In genomic region chr11:96352691-96353521, GRCm38 (mm10) we compare ENCODE assay signal across 8 mouse cellular contexts. TPM values are rescaled to one million over a fixed set of nuclear protein-coding genes. Genes with fewer than 3 reads are reported as not detected.
DNase-seq lines count a peak whose midpoint lies in the region; ATAC-seq lines count a peak whose summit lies in the region.

No protein-coding gene starts in this region.

- under 1% methylated on average over 73 of the region's 75 CpGs for WGBS in midbrain, embryonic 11.5 days
- under 1% methylated on average over 75 of the region's 75 CpGs for WGBS in midbrain, embryonic 16.5 days
- under 1% methylated on average over 74 of the region's 75 CpGs for WGBS in hindbrain, embryonic 14.5 days
- under 1% methylated on average over 75 of the region's 75 CpGs for WGBS in stomach, embryonic 15.5 days

- no peak overlapping the region for H3K9ac ChIP-seq in midbrain, embryonic 11.5 days (ENCODE audit: low read length)
- H3K9ac ChIP-seq in midbrain, embryonic 16.5 days (ENCODE audit: low read depth, low read length): no peak overlapping the region
- peak overlapping the region; percentile 98 for H3K9ac ChIP-seq in hindbrain, embryonic 14.5 days
- H3K9ac ChIP-seq in stomach, embryonic 15.5 days: peak overlapping the region; percentile 71

- H3K36me3 ChIP-seq in midbrain, embryonic 11.5 days (ENCODE audit: control insufficient read depth, insufficient read depth, low read length): no peaks in the 10 kb centered on the region
- no peaks in the 10 kb centered on the region for H3K36me3 ChIP-seq in midbrain, embryonic 16.5 days (ENCODE audit: control insufficient read depth, insufficient read depth, low read length)
- H3K36me3 ChIP-seq in hindbrain, embryonic 14.5 days (replicated peaks; ENCODE audit: control insufficient read depth, insufficient read depth): 0 out of 2 replicates have a peak, but pooled peaks cover 9% of the 10 kb centered on the region
- H3K36me3 ChIP-seq in stomach, embryonic 15.5 days: no peaks in the 10 kb centered on the region

- peak; percentile 98 for DNase-seq in midbrain, embryonic 11.5 days (ENCODE audit: low spot score, missing footprints)
- DNase-seq in embryo, embryonic 11 days: peak; percentile 79
- no peak for DNase-seq in hindbrain, embryonic 14.5 days (ENCODE audit: low spot score)
- DNase-seq in liver: peak; percentile 32
- DNase-seq in right cerebral cortex, postnatal 10 days (ENCODE audit: low spot score in 2 of 2): no peak
- no peak for DNase-seq in gastrocnemius, postnatal 14 days

- peaks cover 95% of the 10 kb centered on the region for H3K27me3 ChIP-seq in midbrain, embryonic 11.5 days (ENCODE audit: control insufficient read depth, insufficient read depth, low read length)
- H3K27me3 ChIP-seq in midbrain, embryonic 16.5 days (ENCODE audit: control insufficient read depth, insufficient read depth, low read depth, low read length): peaks cover 79% of the 10 kb centered on the region
- peaks cover 53% of the 10 kb centered on the region for H3K27me3 ChIP-seq in hindbrain, embryonic 14.5 days (ENCODE audit: control insufficient read depth, insufficient read depth, low read length)
- H3K27me3 ChIP-seq in stomach, embryonic 15.5 days (replicated peaks): peaks cover 4% of the 10 kb centered on the region; the same call in 1 of the 2 replicates

- intact Hi-C loops in gastrocnemius, postnatal 14 days (cut with DNase I; ENCODE audit: low total_unique reads): no loop called here

- H3K9me3 ChIP-seq in midbrain, embryonic 11.5 days (ENCODE audit: control insufficient read depth, low read length): no peaks in the 10 kb centered on the region
- no peaks in the 10 kb centered on the region for H3K9me3 ChIP-seq in midbrain, embryonic 16.5 days (replicated peaks; ENCODE audit: control insufficient read depth, low read length, poor library complexity, severe bottlenecking)
- H3K9me3 ChIP-seq in hindbrain, embryonic 14.5 days (ENCODE audit: control insufficient read depth, low read length): no peaks in the 10 kb centered on the region
- no peaks in the 10 kb centered on the region for H3K9me3 ChIP-seq in stomach, embryonic 15.5 days

- ATAC-seq in midbrain, embryonic 11.5 days (ENCODE audit: low FRiP score): no peak
- no peak for ATAC-seq in midbrain, embryonic 16.5 days
- no peak for ATAC-seq in hindbrain, embryonic 14.5 days (ENCODE audit: low FRiP score)
- ATAC-seq in stomach, embryonic 15.5 days (ENCODE audit: insufficient read depth, low FRiP score, low read depth): no peak

- H3K4me1 ChIP-seq in midbrain, embryonic 11.5 days (ENCODE audit: control insufficient read depth, insufficient read depth, low read length): no peaks in the 10 kb centered on the region
- no peaks in the 10 kb centered on the region for H3K4me1 ChIP-seq in midbrain, embryonic 16.5 days (ENCODE audit: control insufficient read depth, insufficient read depth, low read length)
- peaks cover 31% of the 10 kb centered on the region for H3K4me1 ChIP-seq in hindbrain, embryonic 14.5 days (replicated peaks; ENCODE audit: control insufficient read depth, insufficient read depth, low read length)
- H3K4me1 ChIP-seq in stomach, embryonic 15.5 days: peaks cover 24% of the 10 kb centered on the region; the same call in 1 of the 2 replicates

- H3K27ac ChIP-seq in midbrain, embryonic 11.5 days (ENCODE audit: low read depth, low read length): no peak overlapping the region
- no peak overlapping the region for H3K27ac ChIP-seq in midbrain, embryonic 16.5 days (ENCODE audit: low read length)
- peak overlapping the region; percentile 99 for H3K27ac ChIP-seq in hindbrain, embryonic 14.5 days
- H3K27ac ChIP-seq in stomach, embryonic 15.5 days: peak overlapping the region; percentile 98

- H3K4me2 ChIP-seq in midbrain, embryonic 11.5 days: no peak overlapping the region; the same call in 1 of the 2 replicates
- no peak overlapping the region for H3K4me2 ChIP-seq in midbrain, embryonic 16.5 days (ENCODE audit: low read length)
- peak overlapping the region; percentile 71 for H3K4me2 ChIP-seq in hindbrain, embryonic 14.5 days (replicated peaks)
- H3K4me2 ChIP-seq in stomach, embryonic 15.5 days: peak overlapping the region; percentile 72

- H3K4me3 ChIP-seq in midbrain, embryonic 11.5 days (ENCODE audit: low read depth, low read length): 0 out of 2 replicates have a peak overlapping the region, but pooled peaks have one; percentile 7
- no peak overlapping the region for H3K4me3 ChIP-seq in midbrain, embryonic 16.5 days (ENCODE audit: low read depth, low read length)
- H3K4me3 ChIP-seq in hindbrain, embryonic 14.5 days (replicated peaks; ENCODE audit: low read length): peak overlapping the region; percentile 68
- H3K4me3 ChIP-seq in stomach, embryonic 15.5 days (replicated peaks): peak overlapping the region; percentile 56

RNA-seq across cellular contexts. Expression of gene Hoxb2, which starts 2.6 kb away (rescaled TPM):
- not detected in 2 replicates for polyA plus RNA-seq in midbrain, embryonic 11.5 days (2014; fragmentation: Nextera tagmentation; extraction: Ambion mirVana)
- 0.11 and 0.21 TPM in 2 replicates for polyA plus RNA-seq in midbrain, embryonic 16.5 days (2015; fragmentation: Nextera tagmentation; extraction: Ambion mirVana)
- polyA plus RNA-seq in hindbrain, embryonic 14.5 days (2014; fragmentation: Nextera tagmentation; extraction: Ambion mirVana): 39.5 and 42.9 TPM in 2 replicates
- polyA plus RNA-seq in stomach, embryonic 15.5 days (2015; fragmentation: Nextera tagmentation; extraction: Ambion mirVana): 20.3 and 21.0 TPM in 2 replicates
- 1 to 10 TPM in 1 of 2 experiments, under 1 TPM in 1; 0.51 to 1.1 TPM for total RNA-seq in gastrocnemius, postnatal 14 days (2021)

RNA-seq across cellular contexts. Expression of gene Hoxb1, which starts 12.6 kb away (rescaled TPM):
- polyA plus RNA-seq in midbrain, embryonic 11.5 days (2014; fragmentation: Nextera tagmentation; extraction: Ambion mirVana): not detected in 2 replicates
- polyA plus RNA-seq in midbrain, embryonic 16.5 days (2015; fragmentation: Nextera tagmentation; extraction: Ambion mirVana): not detected in 2 replicates
- 0.33 and 0.56 TPM in 2 replicates for polyA plus RNA-seq in hindbrain, embryonic 14.5 days (2014; fragmentation: Nextera tagmentation; extraction: Ambion mirVana)
- 0.10 TPM in 1 of 2 replicates, not detected in the other for polyA plus RNA-seq in stomach, embryonic 15.5 days (2015; fragmentation: Nextera tagmentation; extraction: Ambion mirVana)
- not detected for total RNA-seq in gastrocnemius, postnatal 14 days (2021)

RNA-seq across cellular contexts. Expression of gene Hoxb3, which starts 29.8 kb away (rescaled TPM):
- not detected in 2 replicates for polyA plus RNA-seq in midbrain, embryonic 11.5 days (2014; fragmentation: Nextera tagmentation; extraction: Ambion mirVana)
- polyA plus RNA-seq in midbrain, embryonic 16.5 days (2015; fragmentation: Nextera tagmentation; extraction: Ambion mirVana): not detected in 2 replicates
- polyA plus RNA-seq in hindbrain, embryonic 14.5 days (2014; fragmentation: Nextera tagmentation; extraction: Ambion mirVana): 12.8 and 17.2 TPM in 2 replicates
- 2.5 and 2.7 TPM in 2 replicates for polyA plus RNA-seq in stomach, embryonic 15.5 days (2015; fragmentation: Nextera tagmentation; extraction: Ambion mirVana)
- total RNA-seq in gastrocnemius, postnatal 14 days (2021): under 1 TPM; 0.66 to 0.80 TPM

RNA-seq across cellular contexts. Expression of gene Hoxb4, which starts 34.8 kb away (rescaled TPM):
- polyA plus RNA-seq in midbrain, embryonic 11.5 days (2014; fragmentation: Nextera tagmentation; extraction: Ambion mirVana): not detected in 2 replicates
- polyA plus RNA-seq in midbrain, embryonic 16.5 days (2015; fragmentation: Nextera tagmentation; extraction: Ambion mirVana): not detected in 2 replicates
- polyA plus RNA-seq in hindbrain, embryonic 14.5 days (2014; fragmentation: Nextera tagmentation; extraction: Ambion mirVana): 4.0 and 5.4 TPM in 2 replicates
- polyA plus RNA-seq in stomach, embryonic 15.5 days (2015; fragmentation: Nextera tagmentation; extraction: Ambion mirVana): 3.4 and 3.6 TPM in 2 replicates
- under 1 TPM; 0.51 to 0.53 TPM for total RNA-seq in gastrocnemius, postnatal 14 days (2021)

RNA-seq across cellular contexts. Expression of gene Hoxb5, which starts 49.8 kb away (rescaled TPM):
- polyA plus RNA-seq in midbrain, embryonic 11.5 days (2014; fragmentation: Nextera tagmentation; extraction: Ambion mirVana): not detected in 2 replicates
- 0.14 TPM in 1 of 2 replicates, not detected in the other for polyA plus RNA-seq in midbrain, embryonic 16.5 days (2015; fragmentation: Nextera tagmentation; extraction: Ambion mirVana)
- 140 and 157 TPM in 2 replicates for polyA plus RNA-seq in hindbrain, embryonic 14.5 days (2014; fragmentation: Nextera tagmentation; extraction: Ambion mirVana)
- polyA plus RNA-seq in stomach, embryonic 15.5 days (2015; fragmentation: Nextera tagmentation; extraction: Ambion mirVana): 17.6 and 17.9 TPM in 2 replicates
- under 1 TPM; 0.90 to 0.91 TPM for total RNA-seq in gastrocnemius, postnatal 14 days (2021)

Comparison
In these comparisons a context has a peak if more than half of its experiments do, and no peak if none do; other contexts are left out.
1. DNase-seq: peak in midbrain, embryonic 11.5 days (single experiment), embryo, embryonic 11 days (single experiment) and liver (single experiment); none in hindbrain, embryonic 14.5 days (single experiment), right cerebral cortex, postnatal 10 days (0 of 2) and gastrocnemius, postnatal 14 days (single experiment).
2. H3K27ac ChIP-seq: peak in hindbrain, embryonic 14.5 days (single experiment) and stomach, embryonic 15.5 days (single experiment); none in midbrain, embryonic 11.5 days (single experiment) and midbrain, embryonic 16.5 days (single experiment).
3. H3K4me2 ChIP-seq: peak in hindbrain, embryonic 14.5 days (single experiment) and stomach, embryonic 15.5 days (single experiment); none in midbrain, embryonic 11.5 days (single experiment) and midbrain, embryonic 16.5 days (single experiment).
4. H3K9ac ChIP-seq: peak in hindbrain, embryonic 14.5 days (single experiment) and stomach, embryonic 15.5 days (single experiment); none in midbrain, embryonic 11.5 days (single experiment) and midbrain, embryonic 16.5 days (single experiment).
5. RNA of gene Hoxb2, which starts 2.6 kb away (polyA plus RNA-seq): 39.5 to 42.9 TPM in hindbrain, embryonic 14.5 days and 20.3 to 21.0 TPM in stomach, embryonic 15.5 days; 0.11 to 0.21 TPM in midbrain, embryonic 16.5 days and not detected in midbrain, embryonic 11.5 days; every median in the first group is over 10 times any median in the second.